Mouse (Mus musculus) heart, adult 2 months (tissue): ENCODE measurements at regions not wholly inside any gene's neighbourhood (a gene's known extent, or its start where the extent isn't known, plus 50 kb on each side); places are given as distances from the start of the nearest gene placed in this dataset.

Experiments used
- CTCF ChIP-seq: fragments of 200-600 bp; IDR thresholded peaks from 2 replicates; pipeline ENCODE4 v1.8.1; 2022; ENCODE audit warnings: antibody characterized with exemption, mild to moderate bottlenecking, moderate library complexity
- POLR2A ChIP-seq: fragments of 200-500 bp; IDR thresholded peaks from 2 replicates; pipeline ENCODE4 v1.6.1; 2011; ENCODE audit warnings: mild to moderate bottlenecking, low read depth, low read length, control low read depth; ENCODE audit not compliant: insufficient read depth

DNA sequence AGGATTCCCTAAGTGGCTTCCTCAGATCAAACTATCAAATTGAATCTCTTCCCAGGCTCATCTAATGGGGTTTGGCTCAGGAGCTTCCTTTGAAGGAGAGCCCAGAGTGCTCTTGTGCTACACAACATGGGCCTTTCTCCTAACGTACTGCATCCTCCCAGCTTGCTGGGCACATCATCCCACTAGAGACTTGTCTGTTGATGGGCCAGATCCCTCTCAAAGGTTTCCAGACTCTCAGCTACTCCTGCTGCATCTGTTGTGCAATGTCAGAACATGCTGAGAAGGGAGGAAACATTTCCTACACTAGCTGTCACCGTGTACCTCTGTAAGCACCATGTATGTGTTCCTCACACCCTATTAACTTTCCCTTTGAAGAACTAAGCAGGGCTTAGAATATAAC lies 605.0 kb upstream of the Adamts9 start:
- no peak for TF ChIP-seq CTCF
- no peak for TF ChIP-seq POLR2A
